Mouse (Mus musculus) kidney, embryonic 15.5 days (tissue): ENCODE measurements around the gene Prr3. TPM values are rescaled to one million over a fixed set of nuclear protein-coding genes. Genes with fewer than 3 reads are reported as not detected.
"Not testable (repeated sequence)": the region's sequence is repeated elsewhere in the genome, so short reads cannot be mapped to it uniquely, and the experiment has no call there.

ENCODE experiments used
- ATAC-seq: fragments of 200-750 bp; cut with Nextera tagmentation; replicated peaks from 2 replicates; pipeline ENCODE4 v1.8.0; 2017; ENCODE audit warnings: moderate TSS enrichment; ENCODE audit not compliant: low FRiP score
- H3K27ac ChIP-seq: fragments of 300-500 bp; sonication (generic); 2 replicates; pipeline ENCODE4 v1.5.1; 2015; ENCODE audit warnings: mild to moderate bottlenecking, inconsistent platforms
- H3K27me3 ChIP-seq: fragments of 300-500 bp; sonication (generic); 2 replicates; pipeline ENCODE4 v1.6.1; 2015; ENCODE audit warnings: inconsistent platforms
- H3K36me3 ChIP-seq: fragments of 300-500 bp; sonication (generic); 2 replicates; pipeline ENCODE4 v1.6.1; 2015; ENCODE audit warnings: inconsistent platforms
- H3K4me1 ChIP-seq: fragments of 300-500 bp; sonication (generic); 2 replicates; pipeline ENCODE4 v1.6.1; 2015; ENCODE audit warnings: inconsistent platforms
- H3K4me2 ChIP-seq: fragments of 300-500 bp; sonication (generic); 2 replicates; pipeline ENCODE4 v1.6.1; 2015; ENCODE audit warnings: moderate library complexity, mild to moderate bottlenecking, inconsistent platforms
- H3K4me3 ChIP-seq: fragments of 300-500 bp; sonication (generic); replicated peaks from 2 replicates; pipeline ENCODE4 v1.5.1; 2015; ENCODE audit warnings: mild to moderate bottlenecking, inconsistent platforms
- H3K9ac ChIP-seq: fragments of 300-500 bp; sonication (generic); 2 replicates; pipeline ENCODE4 v1.6.1; 2015; ENCODE audit warnings: mild to moderate bottlenecking, inconsistent platforms
- H3K9me3 ChIP-seq: fragments of 300-500 bp; sonication (generic); replicated peaks from 2 replicates; pipeline ENCODE4 v1.6.1; 2016; ENCODE audit warnings: inconsistent platforms
- WGBS: fragments of 180-500 bp; shearing (Covaris S2); methylation state at CpG from one replicate; pipeline ENCODE4 v1.1.7; 2015; ENCODE audit warnings: mixed read lengths; 5-methylcytosine and 5-hydroxymethylcytosine counted together
- polyA plus RNA-seq: library from polyadenylated mRNA; unstranded; fragments of >200 nt; fragmentation: Nextera tagmentation; extraction: Ambion mirVana; gene quantifications from 2 replicates; pipeline ENCODE4 v1.2.1, GENCODE M21; 2015

The Prr3 gene
- polyA plus RNA-seq, 1 experiment from 2014 or later = 42.5 TPM

GRCm38 (mm10) chr17:35967621-35968020, 12.4 kb downstream of the Prr3 start:
- H3K4me1 ChIP-seq = peaks cover 24% of the 10 kb centered on the region
- H3K27me3 ChIP-seq = no peaks in the 10 kb centered on the region
- H3K27ac ChIP-seq = no peak overlapping the region
- H3K36me3 ChIP-seq = peaks cover 55% of the 10 kb centered on the region
- no peak for ATAC-seq
- no peak overlapping the region for H3K9ac ChIP-seq
- no peak overlapping the region for H3K4me3 ChIP-seq
- H3K4me2 ChIP-seq = no peak overlapping the region
- no peaks in the 10 kb centered on the region for H3K9me3 ChIP-seq
- WGBS = 85% methylated on average over 2 of the region's 2 CpGs

DNA sequence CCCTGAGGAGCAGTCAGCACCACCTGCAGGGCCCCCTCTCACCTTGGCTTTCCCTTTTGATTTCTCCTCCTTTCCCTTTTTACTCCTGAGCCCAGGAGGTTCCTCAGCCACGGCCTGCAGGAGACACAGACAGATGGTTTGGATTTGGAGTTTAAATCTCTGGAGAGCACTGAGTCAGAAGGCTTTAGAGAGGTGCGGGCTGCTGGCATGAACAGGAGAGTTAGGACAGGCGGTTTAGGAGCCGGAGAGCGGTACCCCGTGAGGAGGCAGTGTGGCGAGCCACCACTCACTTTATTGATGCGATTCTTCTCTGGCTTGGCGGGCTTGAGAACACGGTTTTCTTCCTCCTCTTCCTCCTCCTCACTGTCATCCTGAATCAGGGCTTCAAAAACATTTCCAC, 16.8 kb downstream of the Prr3 start:
- no peaks in the 10 kb centered on the region for H3K27me3 ChIP-seq
- no peaks in the 10 kb centered on the region for H3K9me3 ChIP-seq
- peaks cover 8% of the 10 kb centered on the region for H3K4me1 ChIP-seq
- H3K4me3 ChIP-seq = no peak overlapping the region
- no peak overlapping the region for H3K9ac ChIP-seq
- no peak overlapping the region for H3K27ac ChIP-seq
- peaks cover 92% of the 10 kb centered on the region for H3K36me3 ChIP-seq
- WGBS = 93% methylated on average over 10 of the region's 10 CpGs
- no peak overlapping the region for H3K4me2 ChIP-seq
- no peak for ATAC-seq

GRCm38 (mm10) chr17:35958533-35959223, 21.4 kb downstream of the Prr3 start:
- Histone ChIP-seq H3K4me2 (no peak overlapping the region), H3K4me1 (no peaks in the 10 kb centered on the region), H3K27ac (no peak overlapping the region), H3K4me3 (no peak overlapping the region), H3K36me3 (peaks cover 86% of the 10 kb centered on the region), H3K9ac (no peak overlapping the region), H3K27me3 (no peaks in the 10 kb centered on the region), H3K9me3 (no peaks in the 10 kb centered on the region)
- ATAC-seq = no peak
- WGBS = 96% methylated on average over 15 of the region's 15 CpGs

GRCm38 (mm10) chr17:35954665-35955064, 25.4 kb downstream of the Prr3 start:
- 83% methylated on average over 8 of the region's 8 CpGs for WGBS
- Histone ChIP-seq H3K4me1 (no peaks in the 10 kb centered on the region), H3K4me3 (no peak overlapping the region), H3K36me3 (peaks cover 46% of the 10 kb centered on the region), H3K9me3 (no peaks in the 10 kb centered on the region), H3K27ac (no peak overlapping the region), H3K27me3 (no peaks in the 10 kb centered on the region), H3K9ac (no peak overlapping the region), H3K4me2 (no peak overlapping the region)
- no peak for ATAC-seq

DNA sequence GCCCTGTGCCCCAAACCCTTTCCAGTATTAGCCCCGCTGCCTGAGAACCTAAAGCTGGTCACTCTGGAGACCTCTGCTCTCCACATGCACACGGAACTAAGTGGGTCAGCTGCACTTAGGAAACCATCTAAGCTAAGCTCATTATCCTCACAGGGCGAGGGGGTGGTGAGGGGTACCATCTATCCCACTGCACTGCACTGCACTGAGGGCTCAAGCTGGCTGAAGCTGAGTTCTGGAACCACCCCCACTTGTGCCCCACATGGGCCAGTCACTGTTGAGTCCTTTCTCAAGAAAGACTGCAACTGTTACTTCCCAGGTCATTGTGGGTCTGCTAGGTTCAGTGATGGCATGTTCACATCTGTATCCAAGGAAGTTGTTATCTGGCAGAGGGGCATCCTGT, 27.5 kb downstream of the Prr3 start:
- not testable (repeated sequence) for H3K4me3 ChIP-seq, H3K9me3 ChIP-seq, H3K9ac ChIP-seq, H3K4me2 ChIP-seq, H3K27me3 ChIP-seq, ATAC-seq, H3K27ac ChIP-seq, H3K4me1 ChIP-seq
- H3K36me3 ChIP-seq = peaks cover 25% of the 10 kb centered on the region
- WGBS = 89% methylated on average over 3 of the region's 3 CpGs

DNA sequence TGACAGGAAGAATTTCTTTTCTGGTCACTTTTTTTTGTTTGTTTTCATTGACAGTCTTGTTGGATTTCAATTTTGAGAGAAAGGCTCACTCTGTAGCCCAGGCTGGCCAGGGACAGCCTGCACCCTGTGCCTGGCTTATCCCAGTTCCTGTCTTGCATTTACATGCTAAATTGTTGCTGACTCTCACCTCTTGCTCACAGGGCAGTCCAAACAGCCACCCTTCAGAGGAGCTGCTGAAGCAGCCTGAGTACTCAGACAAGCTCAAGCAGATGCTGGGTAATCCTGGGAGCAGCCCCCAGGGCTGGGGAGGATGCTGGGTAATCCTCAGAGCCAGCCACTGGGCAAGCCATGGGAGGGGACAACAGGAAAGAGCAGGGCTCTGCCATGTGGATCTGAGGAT, 29.1 kb downstream of the Prr3 start:
- not testable (repeated sequence) for H3K27me3 ChIP-seq, H3K27ac ChIP-seq, H3K9ac ChIP-seq, H3K4me3 ChIP-seq, H3K4me1 ChIP-seq, H3K4me2 ChIP-seq, H3K36me3 ChIP-seq, H3K9me3 ChIP-seq, ATAC-seq

- H3K36me3 ChIP-seq = no peaks in the 10 kb centered on the region
- no peak overlapping the region for H3K27ac ChIP-seq
- H3K4me3 ChIP-seq = no peak overlapping the region
- H3K9me3 ChIP-seq = no peaks in the 10 kb centered on the region
- H3K9ac ChIP-seq = no peak overlapping the region
- no peaks in the 10 kb centered on the region for H3K27me3 ChIP-seq
- H3K4me1 ChIP-seq = no peaks in the 10 kb centered on the region
- 59% methylated on average over 1 of the region's 1 CpGs for WGBS
- no peak for ATAC-seq
- H3K4me2 ChIP-seq = no peak overlapping the region
Measured at GRCm38 (mm10) chr17:35939941-35940340, 40.1 kb downstream of the Prr3 start.

DNA sequence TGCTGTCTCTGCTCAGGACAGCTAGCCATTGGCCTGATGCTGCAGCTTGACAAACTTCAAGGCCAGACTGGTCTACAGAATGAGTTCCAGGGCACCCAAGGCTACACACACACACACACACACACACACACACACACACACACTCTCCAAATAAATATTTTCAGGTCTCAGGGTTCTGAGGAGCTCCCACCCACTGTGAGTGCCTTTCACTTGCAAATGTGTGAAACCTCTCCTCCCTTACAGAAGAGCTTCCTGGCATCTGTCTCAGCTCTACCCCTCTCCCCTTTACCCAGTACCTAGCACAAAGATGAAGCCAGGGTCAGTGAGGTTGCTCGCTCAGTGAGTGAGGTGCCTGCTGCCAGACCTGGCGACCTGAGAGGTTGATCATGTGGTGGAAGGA, 40.9 kb downstream of the Prr3 start:
- H3K4me1 ChIP-seq = no peaks in the 10 kb centered on the region
- H3K27ac ChIP-seq = no peak overlapping the region
- H3K27me3 ChIP-seq = no peaks in the 10 kb centered on the region
- H3K4me3 ChIP-seq = no peak overlapping the region
- no peaks in the 10 kb centered on the region for H3K36me3 ChIP-seq
- WGBS = 67% methylated on average over 2 of the region's 2 CpGs
- ATAC-seq = no peak
- no peaks in the 10 kb centered on the region for H3K9me3 ChIP-seq
- no peak overlapping the region for H3K9ac ChIP-seq
- H3K4me2 ChIP-seq = no peak overlapping the region

DNA sequence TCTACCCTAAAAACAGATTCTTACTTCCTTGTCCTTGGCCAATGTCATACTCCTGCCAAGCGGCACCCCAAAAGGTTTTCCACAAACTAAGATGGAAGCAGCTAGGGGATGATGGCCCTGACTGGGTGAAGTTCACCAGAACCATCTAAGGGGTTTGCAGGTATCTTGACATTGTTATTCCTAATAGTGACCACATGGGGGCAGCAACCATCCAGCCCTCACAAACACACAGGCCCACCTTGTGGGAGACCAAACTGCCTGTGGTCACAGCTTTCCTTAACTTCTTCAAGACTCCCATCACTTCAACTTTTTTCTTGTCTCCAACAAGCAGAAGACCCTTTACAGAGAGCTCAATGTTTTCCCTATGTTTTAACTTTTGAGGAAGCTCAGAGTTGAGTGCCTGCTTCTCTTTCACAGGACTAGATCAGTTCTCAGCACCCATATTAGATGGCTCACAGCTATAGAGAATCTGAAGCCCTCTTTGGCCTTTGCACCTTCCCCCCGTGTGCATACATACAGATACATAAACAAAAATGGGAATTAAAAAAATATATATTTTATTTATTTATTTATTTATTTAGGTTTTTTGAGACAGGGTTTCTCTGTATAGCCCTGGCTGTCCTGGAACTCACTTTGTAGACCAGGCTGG, 42.2 kb downstream of the Prr3 start:
- no peaks in the 10 kb centered on the region for H3K4me1 ChIP-seq
- H3K9ac ChIP-seq = no peak overlapping the region
- no peak overlapping the region for H3K4me3 ChIP-seq
- H3K9me3 ChIP-seq = no peaks in the 10 kb centered on the region
- peak; percentile 69; the same call in 1 of the 2 replicates for ATAC-seq
- no peak overlapping the region for H3K27ac ChIP-seq
- WGBS = 50% methylated on average over 2 of the region's 2 CpGs
- no peaks in the 10 kb centered on the region for H3K36me3 ChIP-seq
- no peak overlapping the region for H3K4me2 ChIP-seq
- H3K27me3 ChIP-seq = no peaks in the 10 kb centered on the region

DNA sequence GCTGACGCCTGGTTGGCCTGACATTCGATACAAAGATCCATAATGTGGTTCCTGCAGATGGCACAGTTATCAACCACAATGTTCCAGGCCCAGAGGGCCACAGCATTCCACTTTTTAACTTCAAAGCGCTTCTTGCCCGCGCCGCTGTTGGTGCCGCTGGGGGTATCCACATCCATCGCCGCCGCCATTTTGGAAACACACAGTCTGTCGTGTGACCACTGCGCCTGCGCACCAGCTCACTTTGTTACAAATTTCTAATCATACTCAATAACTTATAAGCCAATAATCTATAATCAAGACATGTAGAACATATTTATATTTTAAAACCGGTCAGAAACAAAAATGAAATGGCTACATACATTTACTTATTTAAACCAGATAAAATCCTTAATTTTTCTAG, 44.3 kb downstream of the Prr3 start:
- H3K27me3 ChIP-seq, H3K9ac ChIP-seq, H3K4me1 ChIP-seq, ATAC-seq, H3K4me2 ChIP-seq, H3K4me3 ChIP-seq, H3K9me3 ChIP-seq, H3K27ac ChIP-seq: not testable (repeated sequence)
- 87% methylated on average over 14 of the region's 14 CpGs for WGBS
- peaks cover 11% of the 10 kb centered on the region for H3K36me3 ChIP-seq

DNA sequence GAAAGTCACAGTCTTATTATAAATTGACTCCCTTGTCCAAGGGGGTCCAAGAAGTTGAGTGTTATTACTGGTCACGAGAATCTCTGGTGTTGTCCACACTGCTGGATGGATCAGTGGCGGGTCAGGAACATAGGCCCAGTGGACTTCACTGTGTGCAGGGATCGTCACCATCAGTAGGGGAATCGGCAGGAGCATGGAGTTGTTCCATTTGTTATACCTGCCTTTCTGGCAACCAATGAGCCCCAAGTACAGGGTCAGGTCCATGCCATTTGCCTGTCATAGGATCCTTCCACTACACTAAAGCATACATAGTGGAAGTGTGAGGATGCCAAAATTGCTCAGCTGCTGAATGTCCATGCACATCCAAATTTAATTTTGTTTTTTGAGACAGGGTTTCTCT, 47.4 kb downstream of the Prr3 start:
- H3K9ac ChIP-seq = no peak overlapping the region
- peaks cover 43% of the 10 kb centered on the region for H3K36me3 ChIP-seq
- H3K4me3 ChIP-seq = no peak overlapping the region
- H3K4me2 ChIP-seq = no peak overlapping the region
- H3K4me1 ChIP-seq = no peaks in the 10 kb centered on the region
- no peak overlapping the region for H3K27ac ChIP-seq
- 89% methylated on average over 4 of the region's 4 CpGs for WGBS
- H3K9me3 ChIP-seq = no peaks in the 10 kb centered on the region
- no peak for ATAC-seq
- no peaks in the 10 kb centered on the region for H3K27me3 ChIP-seq

DNA sequence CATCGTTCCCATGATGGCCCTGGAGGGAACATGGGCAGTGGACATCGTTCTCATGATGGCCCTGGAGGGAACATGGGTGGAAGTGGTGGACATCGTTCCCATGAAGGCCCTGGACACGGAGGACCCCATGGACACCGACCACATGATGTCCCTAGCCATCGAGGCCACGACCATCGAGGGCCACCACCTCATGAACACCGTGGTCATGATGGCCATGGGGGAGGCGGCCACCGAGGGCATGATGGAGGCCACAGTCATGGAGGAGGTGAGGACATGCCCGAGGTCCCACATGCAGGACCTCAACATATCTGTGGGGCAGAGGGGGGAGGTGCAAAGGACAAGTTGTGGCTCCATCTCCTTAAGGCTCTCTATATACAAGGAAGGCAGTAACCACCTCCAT, 49.4 kb downstream of the Prr3 start:
- Histone ChIP-seq H3K9ac (no peak overlapping the region), H3K27ac (no peak overlapping the region), H3K27me3 (no peaks in the 10 kb centered on the region), H3K9me3 (no peaks in the 10 kb centered on the region), H3K4me3 (no peak overlapping the region), H3K4me2 (no peak overlapping the region), H3K36me3 (peaks cover 63% of the 10 kb centered on the region), H3K4me1 (no peaks in the 10 kb centered on the region)
- 95% methylated on average over 12 of the region's 12 CpGs for WGBS
- 0 out of 2 replicates have a peak, but pooled peaks have one; percentile 26 for ATAC-seq

DNA sequence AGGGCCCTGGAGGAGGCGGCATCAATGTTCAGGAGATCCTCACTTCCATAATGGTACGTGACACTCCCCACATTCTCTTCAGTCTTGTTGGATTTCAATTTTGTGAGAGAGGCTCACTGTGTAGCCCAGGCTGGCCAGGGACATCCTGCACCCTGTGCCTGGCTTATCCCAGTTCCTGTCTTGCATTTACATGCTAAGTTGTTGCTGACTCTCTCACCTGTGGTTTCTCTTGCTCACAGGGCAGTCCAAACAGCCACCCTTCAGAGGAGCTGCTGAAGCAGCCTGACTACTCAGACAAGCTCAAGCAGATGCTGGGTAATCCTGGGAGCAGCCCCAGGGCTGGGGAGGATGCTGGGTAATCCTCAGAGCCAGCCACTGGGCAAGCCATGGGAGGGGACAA, 50.5 kb downstream of the Prr3 start:
- no peak for ATAC-seq

More for the DNA sequence above, 50.5 kb downstream of the Prr3 start:
- Histone ChIP-seq H3K4me2 (no peak overlapping the region), H3K4me1 (no peaks in the 10 kb centered on the region), H3K27me3 (no peaks in the 10 kb centered on the region), H3K36me3 (peaks cover 74% of the 10 kb centered on the region), H3K27ac (no peak overlapping the region), H3K9ac (no peak overlapping the region), H3K9me3 (no peaks in the 10 kb centered on the region), H3K4me3 (no peak overlapping the region)
- WGBS = 94% methylated on average over 2 of the region's 2 CpGs
